Mouse (Mus musculus) heart, postnatal 4 days (tissue): ENCODE results near the gene Gm47791. TPM values are rescaled to one million over a fixed set of nuclear protein-coding genes. Genes with fewer than 3 reads are reported as not detected.

Experiments used
- DNase-seq: peaks from one replicate; pipeline ENCODE4 v3.0.0; 2021
- total RNA-seq, 2 experiments: library from RNA; stranded (reverse); gene quantifications; 2 replicates each; pipeline ENCODE4 v1.2.3; 2021

Gm47791 gene
- not detected for total RNA-seq

- DNase-seq, result no peak
These were observed at the start of gene Gm47791 for GRCm38 (mm10) chr1:82771022-82771586. Gene Gm47791 (minus strand): TSS chr1:82771243.

DNA sequence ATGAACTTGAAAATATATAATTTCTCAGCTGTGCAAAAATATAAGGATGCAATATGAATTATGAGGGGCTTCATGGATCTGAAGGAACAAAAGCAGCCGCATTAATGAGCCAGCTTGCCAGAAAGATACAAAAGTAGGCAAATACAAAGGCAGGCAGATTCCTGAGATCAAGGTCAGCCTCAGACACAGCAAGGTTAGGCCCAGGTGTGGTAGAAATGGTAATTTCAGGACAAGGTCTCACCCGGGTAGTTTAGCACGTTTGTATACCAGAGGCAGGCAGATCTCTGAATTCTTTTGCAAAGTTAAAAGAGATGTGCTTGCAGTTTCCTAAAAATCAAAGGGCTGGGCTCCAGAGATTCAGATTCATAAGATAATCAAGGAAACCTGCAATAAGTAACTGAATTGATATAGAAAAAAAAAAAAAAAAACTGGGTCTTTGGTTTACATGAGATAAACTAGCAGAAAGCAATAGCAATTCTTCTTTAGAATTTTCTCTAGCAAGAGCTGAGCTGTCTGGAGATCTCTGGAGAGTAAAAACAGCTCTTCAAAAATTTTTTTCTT lies 49.7 kb upstream of the Gm47791 start:
- DNase-seq, result no peak

DNA sequence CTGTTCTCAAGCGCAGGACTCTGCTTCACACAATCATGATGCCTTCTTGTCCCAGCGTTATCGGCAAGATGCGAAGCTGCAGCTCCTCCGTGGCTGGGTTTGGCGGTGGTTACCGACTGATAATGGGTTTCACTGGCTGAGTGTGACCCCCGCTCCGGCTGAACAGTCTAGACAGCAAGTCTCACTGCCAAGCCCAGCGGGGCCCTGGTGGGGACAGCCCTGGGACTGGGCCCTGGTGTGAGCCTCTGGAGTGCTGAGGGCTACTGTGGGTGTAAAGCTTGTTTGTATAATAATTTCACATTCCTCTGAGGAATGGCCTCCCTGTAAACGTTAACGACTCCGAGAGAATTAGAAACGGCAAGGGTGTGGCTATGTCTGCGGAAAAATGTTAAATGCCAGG lies 49.1 kb upstream of the Gm47791 start:
- DNase-seq, result peak; percentile 43

- DNase-seq, result no peak
These were observed 48.3 kb upstream of the Gm47791 start for GRCm38 (mm10) chr1:82819366-82819765.

GRCm38 (mm10) chr1:82815941-82816716 lies 45.1 kb upstream of the Gm47791 start:
- peak; percentile 18 for DNase-seq

GRCm38 (mm10) chr1:82811766-82812165 lies 40.7 kb upstream of the Gm47791 start:
- no peak for DNase-seq

GRCm38 (mm10) chr1:82808564-82808963 lies 37.5 kb upstream of the Gm47791 start:
- DNase-seq, result no peak

DNA sequence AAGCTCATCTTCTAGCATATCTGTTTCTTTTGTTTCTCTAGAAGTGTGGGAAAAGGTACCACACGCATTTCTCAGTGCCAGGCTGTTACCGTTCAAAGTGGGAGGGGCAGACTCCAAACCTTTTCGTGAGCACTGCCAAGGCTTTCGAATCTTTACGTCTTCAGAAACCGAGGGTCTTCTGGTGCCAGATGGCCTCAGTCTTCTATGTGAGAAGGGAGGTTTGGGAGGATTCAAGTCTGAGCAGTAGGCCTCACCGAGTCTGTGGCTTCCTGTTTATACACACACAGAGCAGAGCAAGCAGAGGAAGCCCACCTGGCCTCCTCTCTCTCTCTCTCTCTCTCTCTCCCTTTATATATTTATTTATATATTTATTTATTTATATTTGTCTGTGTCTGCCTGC lies 36.2 kb upstream of the Gm47791 start:
- DNase-seq, result no peak

GRCm38 (mm10) chr1:82806391-82806790 lies 35.3 kb upstream of the Gm47791 start:
- DNase-seq, result peak; percentile 22

- no peak for DNase-seq
These were observed 33.0 kb upstream of the Gm47791 start for GRCm38 (mm10) chr1:82804059-82804458.

DNA sequence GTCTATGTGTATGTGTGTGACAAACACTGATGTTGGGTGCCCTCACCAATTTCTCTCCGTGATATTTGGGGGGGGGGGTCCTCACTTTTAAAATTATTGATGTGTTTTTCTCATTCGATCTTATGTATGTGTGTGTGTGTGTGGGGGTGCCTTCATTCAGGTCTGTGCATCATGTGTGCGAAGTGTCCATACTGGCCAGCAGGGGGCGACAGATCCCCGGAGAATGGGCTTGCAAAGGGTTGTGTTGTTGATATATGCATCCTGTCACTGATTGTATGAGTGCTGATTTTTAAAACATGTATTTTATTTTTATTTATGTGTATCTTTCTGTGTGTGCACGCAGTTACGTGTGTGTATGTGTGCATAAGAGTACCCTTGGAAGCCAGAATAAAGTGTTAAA lies 32.6 kb upstream of the Gm47791 start:
- DNase-seq, result no peak

DNA sequence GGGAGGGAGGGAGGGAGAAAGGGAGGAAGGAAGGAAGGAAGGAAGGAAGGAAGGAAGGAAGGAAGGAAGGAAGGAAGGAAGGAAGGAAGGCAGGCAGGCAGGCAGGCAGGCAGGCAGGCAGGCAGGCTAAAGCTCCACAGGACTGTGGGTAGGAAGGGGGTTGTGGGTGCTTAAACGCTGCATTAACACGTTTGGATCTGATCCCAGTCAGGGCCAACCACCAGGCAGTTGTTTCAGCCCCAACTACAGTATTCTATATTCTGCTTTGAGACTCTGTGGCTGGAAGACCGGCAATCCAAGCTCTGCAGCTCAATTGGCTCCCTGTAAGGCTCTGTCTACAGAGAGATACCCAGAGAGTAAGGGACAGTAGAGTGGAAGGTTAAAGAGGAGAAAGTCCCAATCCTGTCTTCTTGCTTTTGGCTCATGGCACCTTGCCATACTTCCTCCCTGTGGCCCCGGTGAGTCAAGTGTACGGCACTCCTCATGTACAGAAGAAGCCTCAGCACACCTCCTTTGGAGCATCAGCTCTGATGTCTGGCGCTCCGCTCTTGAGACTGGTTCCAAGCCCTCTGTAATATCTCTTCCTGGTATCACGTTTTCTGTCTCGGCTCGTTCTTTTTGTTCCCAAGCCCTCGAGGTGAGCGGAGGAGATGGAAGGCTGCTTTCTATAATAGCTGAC lies 30.2 kb upstream of the Gm47791 start:
- DNase-seq, result no peak

GRCm38 (mm10) chr1:82798922-82799321 lies 27.9 kb upstream of the Gm47791 start:
- no peak for DNase-seq

DNA sequence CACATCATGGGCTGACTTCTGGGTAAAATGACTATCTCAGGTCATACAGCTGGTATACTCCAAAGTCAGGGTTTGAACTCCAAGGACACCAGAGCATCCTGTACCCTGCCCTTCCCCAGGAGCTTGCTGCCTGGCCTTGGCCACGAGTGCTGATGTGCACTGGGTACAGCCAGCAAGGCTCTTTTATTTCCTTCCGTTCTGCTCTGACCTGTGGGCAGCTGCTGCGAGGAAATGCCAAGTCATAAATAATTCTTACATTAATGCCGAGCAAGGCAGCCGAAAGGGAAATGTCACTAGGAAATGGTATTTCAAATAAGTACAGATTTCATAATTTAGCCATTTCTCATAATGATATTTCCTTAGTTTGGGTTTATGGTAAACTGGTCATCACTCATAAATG lies 27.3 kb upstream of the Gm47791 start:
- no peak for DNase-seq

- DNase-seq, result no peak
These were observed 26.0 kb upstream of the Gm47791 start for GRCm38 (mm10) chr1:82797088-82797487.

DNA sequence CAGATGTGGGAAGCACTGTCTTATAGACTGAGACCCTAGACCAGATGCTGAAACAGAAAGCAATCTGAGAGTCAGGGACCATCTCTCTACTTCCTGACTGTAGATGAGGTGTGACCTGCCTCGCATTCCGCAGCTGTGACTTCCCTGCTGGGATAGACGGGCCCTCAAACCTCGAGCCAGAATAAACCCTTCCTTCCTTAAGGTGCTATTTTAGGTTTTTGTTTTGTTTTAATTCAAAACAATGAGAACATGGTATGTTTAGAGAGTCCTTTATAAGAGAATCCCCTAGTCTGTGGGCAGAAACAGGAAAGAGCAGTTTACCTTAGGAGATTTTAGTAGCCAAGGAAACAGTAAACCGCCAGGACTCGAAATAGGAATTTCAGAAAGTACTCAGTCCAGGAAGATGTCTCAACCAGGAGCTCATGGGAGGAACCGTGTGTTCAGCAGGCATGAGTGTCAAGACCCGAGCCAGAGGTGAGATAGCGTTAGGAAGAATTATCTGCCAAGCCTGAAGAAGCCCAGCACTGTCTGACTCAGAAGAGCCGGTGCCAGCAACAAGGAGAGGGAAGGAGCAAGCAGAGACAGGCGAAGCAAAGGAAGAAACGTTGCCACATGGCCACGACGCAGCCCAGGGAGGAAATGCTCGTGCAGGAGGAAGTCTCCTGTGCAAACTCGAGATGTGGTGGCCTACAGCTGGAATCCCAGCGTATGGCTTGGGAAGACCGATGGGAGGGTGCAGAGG lies 24.8 kb upstream of the Gm47791 start:
- DNase-seq, result no peak

- no peak for DNase-seq
These were observed 24.2 kb upstream of the Gm47791 start for GRCm38 (mm10) chr1:82795211-82795610.

DNA sequence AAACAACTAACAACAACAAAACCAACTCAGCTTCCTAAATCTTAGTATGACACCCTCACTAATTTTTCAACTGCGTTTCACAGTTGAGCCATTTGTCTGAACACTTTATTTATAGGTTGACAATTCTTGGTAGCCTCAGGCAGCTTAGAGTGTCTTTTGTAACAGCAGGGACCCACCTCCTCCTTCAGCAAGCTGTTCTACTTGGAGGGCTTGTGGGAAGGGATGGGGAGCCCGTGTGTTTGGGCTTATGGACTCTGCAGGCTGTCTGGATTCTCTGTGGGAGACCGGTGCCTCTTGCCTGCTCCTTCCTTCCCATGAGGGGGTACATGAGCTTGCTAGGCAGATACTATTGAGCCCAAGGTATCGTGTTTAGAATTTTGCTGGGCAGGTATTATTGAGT lies 22.9 kb upstream of the Gm47791 start:
- DNase-seq, result no peak

DNA sequence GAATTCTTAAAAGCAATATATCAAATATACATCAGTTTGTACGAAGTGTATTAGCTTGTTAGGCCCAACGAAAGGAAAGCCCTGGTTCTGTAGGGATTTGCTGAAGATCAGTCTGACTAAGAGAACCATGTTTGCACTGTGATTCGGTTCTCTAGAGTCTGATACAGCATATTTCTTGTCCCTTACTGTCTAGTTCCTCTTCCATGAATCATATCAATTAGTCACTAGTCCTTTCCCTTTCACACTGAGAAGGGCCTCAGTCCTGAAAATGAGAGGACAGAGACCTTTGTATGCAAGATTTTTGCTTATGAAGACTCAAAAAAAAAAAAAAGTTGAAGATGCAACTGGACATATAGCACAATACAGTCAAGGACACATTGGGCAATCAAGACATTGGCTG lies 22.1 kb upstream of the Gm47791 start:
- DNase-seq, result no peak

GRCm38 (mm10) chr1:82792238-82792637 lies 21.2 kb upstream of the Gm47791 start:
- DNase-seq, result no peak

DNA sequence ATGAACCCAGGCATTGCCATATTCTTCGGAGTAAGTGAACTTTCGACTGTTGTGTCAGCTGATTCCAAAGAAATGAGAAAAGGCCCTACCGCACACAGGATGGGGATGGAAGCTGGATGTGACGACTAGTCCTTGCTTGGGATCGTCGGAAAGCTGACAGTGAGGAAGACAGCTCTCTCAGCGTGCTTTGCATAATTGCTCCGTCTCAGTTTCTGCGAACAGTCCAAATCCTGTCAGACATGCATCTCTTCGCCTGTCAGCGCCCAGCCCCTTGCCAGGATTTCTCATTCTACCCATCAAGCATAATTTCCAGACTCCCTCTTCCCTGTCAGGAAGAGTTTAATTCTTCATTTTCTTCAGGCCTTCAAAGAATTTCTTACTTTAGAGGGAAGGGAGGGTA lies 20.1 kb upstream of the Gm47791 start:
- no peak for DNase-seq

- DNase-seq, result no peak
These were observed 17.0 kb upstream of the Gm47791 start for GRCm38 (mm10) chr1:82788070-82788469.

GRCm38 (mm10) chr1:82787414-82787813 lies 16.4 kb upstream of the Gm47791 start:
- peak; percentile 84 for DNase-seq
